Mouse (Mus musculus): ENCODE measurements at regions not wholly inside any gene's neighbourhood (a gene's known extent, or its start where the extent isn't known, plus 50 kb on each side); places are given as distances from the start of the nearest gene placed in this dataset.

- DNase-seq (ENCODE audit: low spot score in 2 of 2) = no peak
Measured at GRCm38 (mm10) chr9:74021339-74021738, 52.6 kb upstream of the Unc13c start.

GRCm38 (mm10) chr9:74023922-74024321 is 55.2 kb upstream of the Unc13c start:
- no peak for DNase-seq (ENCODE audit: low spot score in 2 of 2)

- no peak for DNase-seq (ENCODE audit: low spot score in 2 of 2)
Measured at GRCm38 (mm10) chr9:74026131-74026530, 57.4 kb upstream of the Unc13c start.

- peak in 1 of 2 experiments; percentile 25 for DNase-seq (ENCODE audit: low spot score in 2 of 2)
Measured at GRCm38 (mm10) chr9:74028438-74028837, 59.7 kb upstream of the Unc13c start.

- DNase-seq (ENCODE audit: low spot score in 2 of 2) = no peak
Measured at GRCm38 (mm10) chr9:74045936-74046335, 64.2 kb upstream of the Wdr72 start.

GRCm38 (mm10) chr9:74049776-74050175 is 60.4 kb upstream of the Wdr72 start:
- no peak for DNase-seq (ENCODE audit: low spot score in 2 of 2)

- no peak for DNase-seq (ENCODE audit: low spot score in 2 of 2)
Measured at GRCm38 (mm10) chr9:74056709-74057108, 53.4 kb upstream of the Wdr72 start.

- DNase-seq (ENCODE audit: low spot score in 2 of 2) = no peak
Measured at GRCm38 (mm10) chr9:74057476-74058076, 52.6 kb upstream of the Wdr72 start.

- no peak for DNase-seq (ENCODE audit: low spot score in 2 of 2)
Measured at GRCm38 (mm10) chr9:74058269-74058871, 51.8 kb upstream of the Wdr72 start.

Data from layer of hippocampus, adult 8-10 months (tissue).